Mouse (Mus musculus) c-Kit-positive CD71-positive TER-119-negative erythroid progenitor cells, embryonic 14.5 days (primary cell): ENCODE results near the gene Rnase9.
"Not testable (repeated sequence)": the region's sequence is repeated elsewhere in the genome, so short reads cannot be mapped to it uniquely, and the experiment has no call there.

Experiments used
- DNase-seq: peaks from one replicate; pipeline ENCODE4 v3.0.0-alpha.2; 2013; ENCODE audit warnings: low read depth

The Rnase9 gene

GRCm38 (mm10) chr14:51050063-51050462 is 8.4 kb upstream of the Rnase9 start, which contains the start of gene Rnase11:
Gene Rnase11, minus strand, starts transcription at chr14:51050163.
- no peak for DNase-seq

DNA sequence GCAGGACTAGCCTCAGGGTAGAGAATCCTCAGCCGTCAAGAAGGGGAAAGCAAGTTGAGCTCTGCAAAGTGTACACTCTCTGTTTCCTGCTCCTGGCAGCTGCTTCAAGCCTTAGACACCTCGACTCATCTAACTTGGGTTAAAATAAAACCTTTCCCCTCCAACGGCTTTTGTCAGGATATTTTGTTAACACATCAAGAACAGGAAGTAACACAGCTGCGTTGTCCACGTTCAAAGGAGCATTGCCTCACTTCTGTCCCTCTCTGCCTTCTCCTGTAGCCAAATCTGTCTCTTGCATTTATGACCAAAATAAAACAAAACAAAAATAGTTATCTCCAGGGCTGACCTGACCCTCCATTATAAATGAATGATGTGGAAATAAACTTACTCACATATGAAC is 6.2 kb upstream of the Rnase9 start:
- DNase-seq: no peak

DNA sequence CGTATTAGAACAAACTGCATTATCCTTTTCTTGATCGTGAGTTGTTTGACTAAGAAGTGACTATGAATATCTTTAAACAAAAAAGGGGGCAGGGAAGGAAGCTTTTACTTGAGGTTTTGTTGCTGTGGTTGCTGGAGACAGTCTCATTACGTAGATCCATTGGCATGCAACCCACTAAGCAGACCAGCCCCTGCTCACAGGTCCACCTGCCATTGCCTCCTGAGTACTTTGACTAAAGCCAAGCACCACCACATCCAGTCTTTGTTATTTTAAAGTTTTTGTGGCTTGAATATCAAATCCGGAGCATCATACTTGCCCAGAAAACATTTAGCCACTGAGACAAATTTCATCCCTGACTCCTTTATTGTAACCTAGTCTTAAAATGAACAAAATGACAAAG is 5.5 kb downstream of the Rnase9 start:
- DNase-seq: no peak

DNA sequence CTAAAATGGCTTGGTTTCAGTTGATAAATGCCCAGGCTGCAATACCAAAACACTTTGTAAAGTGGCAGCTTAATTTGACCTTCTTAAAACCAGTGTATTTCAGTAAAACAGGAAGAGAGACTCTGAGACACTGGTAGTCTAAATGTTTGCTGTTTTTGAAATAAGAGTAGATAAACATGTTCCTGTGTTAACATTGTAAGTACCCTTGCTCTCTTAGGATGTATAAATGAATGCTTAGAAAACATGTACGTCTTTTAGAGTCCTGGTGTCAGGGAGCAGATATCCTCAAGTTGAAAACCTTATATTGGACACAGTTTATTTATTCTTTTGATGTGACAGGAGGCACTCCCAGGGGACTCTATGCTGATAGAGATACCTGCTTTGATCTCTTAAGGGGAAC is 6.5 kb downstream of the Rnase9 start:
- no peak for DNase-seq

DNA sequence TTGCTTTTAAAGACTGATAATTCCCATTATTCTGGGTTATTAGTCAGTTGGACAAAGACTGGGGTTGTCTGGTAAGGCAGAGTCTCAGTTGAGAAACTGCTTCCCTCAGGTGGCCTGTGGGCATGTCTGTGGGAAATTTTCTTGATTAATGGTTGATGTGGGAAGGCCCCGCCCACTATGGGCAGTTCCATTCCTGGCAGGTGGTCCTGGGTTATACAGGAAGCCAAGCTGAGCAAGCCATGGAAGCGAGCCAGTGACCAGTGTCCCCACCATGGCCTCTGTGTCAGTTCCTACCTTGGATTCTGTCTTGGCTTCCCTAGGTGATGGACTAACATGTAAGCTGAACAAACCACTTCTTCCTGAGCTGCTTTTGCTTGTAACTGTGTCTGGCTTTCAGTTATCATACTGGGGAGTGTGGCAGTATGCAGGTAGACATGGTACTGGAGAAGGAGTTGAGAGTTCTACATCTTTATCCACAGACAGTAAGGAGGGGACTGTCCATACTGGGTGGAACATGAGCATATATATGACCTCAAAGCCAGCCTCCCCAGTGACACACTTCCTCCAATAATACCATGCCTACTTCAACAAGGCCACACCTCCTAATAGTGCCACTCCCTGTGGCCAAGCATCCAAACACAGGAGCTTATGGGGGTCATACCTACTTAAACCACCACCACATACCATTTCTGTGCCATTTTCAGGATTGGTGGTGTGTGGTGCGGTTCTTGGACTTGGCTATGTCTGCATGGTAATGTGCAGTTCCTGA is 14.1 kb downstream of the Rnase9 start:
- DNase-seq: no peak

DNA sequence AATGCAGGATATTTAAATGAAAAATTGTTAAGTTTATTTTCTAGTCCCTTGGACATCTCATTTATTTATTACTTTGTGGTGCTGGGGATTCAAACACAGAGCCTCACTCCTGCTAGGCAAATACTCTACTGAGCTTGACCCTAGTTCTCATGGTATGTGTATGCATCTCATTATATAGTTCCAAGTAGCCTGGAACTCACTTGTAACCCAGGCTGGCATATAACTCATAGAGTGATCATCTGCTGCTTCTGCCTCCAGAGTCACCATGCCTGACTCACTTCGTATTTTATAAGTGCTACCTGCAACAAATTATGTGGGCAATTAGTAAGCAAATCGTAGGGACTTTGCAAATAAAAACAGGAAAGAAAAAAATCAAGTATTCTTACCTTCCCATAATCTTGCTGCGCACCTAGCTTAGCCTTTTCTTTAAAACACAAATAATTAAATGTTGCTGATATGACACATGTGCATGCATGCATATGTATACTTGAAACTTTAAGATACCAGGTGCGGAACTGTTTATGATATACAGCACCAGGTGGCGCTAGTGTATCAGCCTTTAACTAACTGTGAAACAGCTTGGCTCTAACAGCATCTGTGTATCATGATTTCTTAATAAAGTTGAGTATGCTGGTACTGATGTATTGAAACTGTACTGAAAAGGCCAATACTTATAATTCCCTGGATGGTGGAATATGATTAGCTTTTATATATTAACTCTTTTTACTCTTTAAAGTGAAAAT is 15.1 kb downstream of the Rnase9 start:
- peak; percentile 75 for DNase-seq

- no peak for DNase-seq
Observed at GRCm38 (mm10) chr14:51024820-51025219, 16.8 kb downstream of the Rnase9 start.

DNA sequence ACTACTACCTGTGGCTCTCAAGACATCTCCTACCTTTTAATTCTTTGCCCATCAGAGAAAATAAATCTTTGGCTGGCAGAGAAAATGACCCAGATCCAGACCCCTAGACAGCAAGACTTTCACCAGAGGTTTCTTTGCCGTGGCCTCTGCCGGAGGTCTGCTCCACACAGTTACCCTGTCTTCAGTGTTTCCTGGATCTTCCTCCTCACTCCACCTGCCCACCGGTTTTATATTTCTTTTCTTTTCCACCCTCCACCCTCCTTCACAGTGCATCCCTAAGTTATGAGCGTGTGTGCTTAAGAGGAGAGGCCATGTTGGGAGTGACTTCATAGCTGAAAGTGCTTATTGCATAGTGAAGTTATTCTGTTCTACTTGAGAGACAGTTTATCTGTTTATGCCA is 18.2 kb downstream of the Rnase9 start:
- no peak for DNase-seq

GRCm38 (mm10) chr14:51017256-51017655 is 24.4 kb downstream of the Rnase9 start:
- DNase-seq: no peak

DNA sequence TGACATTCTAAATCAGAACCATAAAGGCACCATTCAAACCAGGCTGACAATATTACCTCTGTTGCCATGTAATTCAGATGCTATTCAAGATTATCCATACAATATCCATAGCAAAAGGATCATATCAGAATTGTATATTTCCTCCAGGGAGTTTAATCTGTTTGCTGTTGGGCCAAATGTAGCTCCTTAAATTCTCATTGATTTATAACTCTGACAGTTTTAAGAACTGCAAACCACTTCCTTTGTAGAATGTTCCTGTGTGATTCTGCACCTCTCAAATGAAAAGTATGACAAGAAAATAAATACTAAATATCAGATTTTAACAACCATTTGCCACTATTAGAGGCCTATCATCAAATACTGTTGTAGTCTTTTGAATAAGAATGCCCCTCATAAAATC is 25.9 kb downstream of the Rnase9 start:
- DNase-seq: no peak

DNA sequence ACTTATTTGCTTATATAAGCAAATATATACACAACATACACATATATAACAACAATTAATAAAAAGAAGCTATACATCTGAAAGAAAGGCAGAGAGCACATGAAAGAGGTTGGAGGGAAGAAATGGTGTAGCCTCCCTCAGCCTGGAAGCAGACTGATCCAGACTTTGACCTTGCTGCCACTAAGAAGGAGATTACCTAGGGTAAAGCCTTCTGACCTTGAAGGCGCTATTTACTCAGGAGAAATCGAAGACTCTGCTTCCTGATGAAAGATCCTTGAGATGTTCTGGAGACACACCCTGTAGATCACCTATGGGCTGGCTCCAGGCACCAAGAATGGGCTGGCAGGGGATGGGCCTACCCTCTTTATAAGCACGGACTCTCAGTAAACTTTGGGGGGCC is 26.9 kb downstream of the Rnase9 start:
- not testable (repeated sequence) for DNase-seq

GRCm38 (mm10) chr14:51009572-51009971 is 32.1 kb downstream of the Rnase9 start:
- DNase-seq: no peak

DNA sequence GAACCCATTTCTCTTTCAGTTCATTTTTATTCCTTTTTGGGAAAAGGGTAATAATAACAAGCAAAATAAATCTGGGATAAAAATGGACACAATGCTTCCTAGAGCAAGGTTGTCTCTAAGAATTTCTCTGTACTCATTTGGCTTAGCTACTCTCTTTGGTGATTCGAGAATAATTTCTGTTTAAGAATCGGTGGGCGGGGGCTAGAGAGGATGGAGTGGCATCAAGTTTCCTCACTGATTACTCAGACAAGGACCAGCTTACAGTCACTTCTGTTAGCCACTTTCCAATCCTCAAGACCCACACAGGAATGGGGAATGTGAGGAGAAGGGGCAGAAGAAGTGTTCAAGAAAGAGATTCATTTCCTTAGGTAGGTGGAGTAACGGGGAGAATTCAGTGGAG is 32.9 kb downstream of the Rnase9 start:
- no peak for DNase-seq

DNA sequence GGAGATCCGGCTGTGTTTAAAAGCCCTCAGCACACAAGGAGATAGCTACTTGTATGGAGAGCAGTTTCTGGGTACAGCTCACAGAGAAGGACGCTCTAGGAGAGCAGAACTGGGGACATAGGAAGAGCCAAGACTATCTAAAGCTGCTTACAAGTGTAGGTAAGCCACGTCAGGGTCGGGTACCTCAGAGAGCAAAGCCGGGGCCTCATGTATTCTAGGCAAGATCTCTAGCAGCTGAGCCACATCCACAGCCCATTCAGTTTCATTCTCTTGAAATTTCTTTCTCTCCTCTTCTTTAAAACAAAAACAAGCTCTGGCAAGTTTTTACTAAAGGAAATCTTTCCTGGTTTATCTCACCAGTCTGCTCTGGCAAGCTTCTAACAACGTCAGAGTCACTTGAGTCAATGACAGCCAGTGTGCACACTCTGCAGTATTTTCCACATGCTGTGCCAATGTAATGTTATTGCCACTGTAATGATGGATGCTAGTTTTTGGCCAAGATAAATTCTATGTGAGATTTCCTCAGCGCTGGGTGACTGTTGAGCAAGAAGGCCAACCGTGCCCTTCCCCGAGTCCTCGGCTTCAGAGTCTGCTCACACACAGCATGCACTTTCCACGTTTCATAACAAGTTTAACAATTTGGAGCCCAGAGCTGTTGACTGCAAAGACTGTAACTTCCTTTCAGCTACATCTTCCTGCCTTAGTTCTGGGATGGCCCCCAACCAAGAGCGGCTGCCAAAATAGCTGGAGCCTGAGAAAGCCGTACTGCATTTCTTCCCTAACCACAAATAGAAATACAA is 33.6 kb downstream of the Rnase9 start:
- DNase-seq: no peak

GRCm38 (mm10) chr14:51007152-51007801 is 34.4 kb downstream of the Rnase9 start, which contains the start of gene Rnase10:
Gene Rnase10, plus strand, starts transcription at chr14:51007751.
- DNase-seq: no peak

- DNase-seq: no peak
Observed at GRCm38 (mm10) chr14:50997999-50998666, 43.5 kb downstream of the Rnase9 start.

DNA sequence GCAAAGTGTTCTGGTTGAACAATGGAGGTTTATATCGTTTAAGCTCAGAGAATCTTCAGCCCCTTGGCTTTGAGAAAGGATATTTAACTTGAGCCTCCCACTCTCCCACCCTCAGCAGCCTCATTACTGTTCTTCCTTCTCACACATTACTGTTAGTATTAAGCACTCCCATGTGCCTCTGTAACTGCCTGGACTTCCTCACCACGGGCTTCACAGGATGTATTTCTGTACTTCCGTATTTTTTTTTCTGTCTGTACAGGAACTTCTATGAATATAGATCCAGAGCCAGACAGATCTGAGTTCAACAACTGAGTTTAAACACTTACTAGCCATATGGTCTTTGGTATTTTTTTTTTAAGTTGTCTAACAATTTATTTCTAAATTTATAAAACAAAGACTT is 44.6 kb downstream of the Rnase9 start:
- DNase-seq: no peak

- DNase-seq: no peak
Observed at GRCm38 (mm10) chr14:50991037-50991436, 50.6 kb downstream of the Rnase9 start.
